Mouse (Mus musculus): Measurements from ENCODE around the gene Trpv4.

Gene Trpv4

GRCm38 (mm10) chr5:114658255-114658654 lies at the start of gene Trpv4:
TSS of gene Trpv4 (minus strand) at chr5:114658421.
- DNase-seq = no peak

GRCm38 (mm10) chr5:114707265-114708068 lies 49.2 kb upstream of the Trpv4 start, which contains the start of gene Tchp:
TSS of gene Tchp (plus strand) at chr5:114707760.
- peak; percentile 97 to 99 for DNase-seq

GRCm38 (mm10) chr5:114702403-114703392 lies 44.5 kb upstream of the Trpv4 start:
- peak; percentile 29 to 62 for DNase-seq

- no peak for DNase-seq
Observed at GRCm38 (mm10) chr5:114699015-114699414, 40.8 kb upstream of the Trpv4 start.

DNA sequence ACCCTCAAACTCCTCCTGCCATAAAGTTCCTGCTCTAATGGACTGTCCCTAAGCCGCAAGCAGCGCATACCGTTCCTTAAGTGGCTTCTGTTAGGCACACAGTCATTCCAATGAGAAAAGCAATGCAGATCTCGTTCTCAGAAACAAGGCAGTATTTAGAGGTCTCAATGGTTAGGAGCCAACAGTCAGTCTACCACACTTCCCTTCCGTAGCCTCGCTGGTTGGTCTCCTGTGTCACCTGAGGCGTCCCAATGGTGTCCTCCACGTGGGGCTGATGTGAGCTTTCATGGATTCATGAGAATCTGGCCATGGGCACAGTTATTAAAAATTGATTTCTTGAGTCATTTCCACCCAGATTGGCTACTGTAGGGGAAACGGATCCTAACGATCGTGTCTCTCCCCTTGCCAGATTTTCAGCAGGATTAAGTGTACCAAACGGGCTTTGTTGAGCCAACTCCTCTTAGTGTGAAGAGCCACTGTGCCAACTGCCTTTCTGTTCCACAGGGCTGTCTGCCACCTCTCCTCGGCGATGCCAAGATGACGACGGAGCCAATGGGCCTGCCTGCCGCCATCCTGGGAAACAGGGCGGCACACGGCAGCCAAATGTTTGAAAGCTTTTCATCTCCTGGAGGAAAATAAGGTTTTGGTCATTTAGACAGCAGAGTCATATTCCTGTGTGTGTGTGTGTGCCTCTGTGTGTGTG lies 40.0 kb upstream of the Trpv4 start:
- DNase-seq = peak; percentile 94 to 95

DNA sequence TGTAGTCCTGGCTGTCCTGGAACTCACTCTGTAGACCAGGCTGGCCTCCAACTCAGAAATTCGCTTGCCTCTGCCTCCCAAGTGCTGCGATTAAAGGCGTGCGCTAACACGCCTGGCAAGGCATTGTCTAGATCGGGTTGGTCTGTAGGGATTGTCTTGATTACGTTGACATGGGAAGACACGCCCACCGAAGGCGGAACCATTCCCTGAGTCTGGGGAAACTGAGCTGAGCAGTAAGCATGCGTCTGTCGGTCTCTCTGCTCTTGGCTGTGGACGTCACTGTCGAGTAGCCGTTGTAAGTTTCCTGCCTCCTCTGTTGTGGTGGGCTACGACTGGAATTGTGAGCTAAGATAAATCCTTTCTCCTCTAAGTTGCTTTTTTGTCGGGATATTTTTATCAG lies 38.7 kb upstream of the Trpv4 start:
- no peak for DNase-seq

- DNase-seq = no peak
Observed at GRCm38 (mm10) chr5:114695775-114696174, 37.6 kb upstream of the Trpv4 start.

GRCm38 (mm10) chr5:114690633-114691567 lies 32.7 kb upstream of the Trpv4 start, which contains the start of gene Gltp:
TSS of gene Gltp (minus strand) at chr5:114690984.
- peak; percentile 95 to 98 for DNase-seq

- DNase-seq = peak; percentile 34 to 42
Observed at GRCm38 (mm10) chr5:114689700-114690366, 31.6 kb upstream of the Trpv4 start.

DNA sequence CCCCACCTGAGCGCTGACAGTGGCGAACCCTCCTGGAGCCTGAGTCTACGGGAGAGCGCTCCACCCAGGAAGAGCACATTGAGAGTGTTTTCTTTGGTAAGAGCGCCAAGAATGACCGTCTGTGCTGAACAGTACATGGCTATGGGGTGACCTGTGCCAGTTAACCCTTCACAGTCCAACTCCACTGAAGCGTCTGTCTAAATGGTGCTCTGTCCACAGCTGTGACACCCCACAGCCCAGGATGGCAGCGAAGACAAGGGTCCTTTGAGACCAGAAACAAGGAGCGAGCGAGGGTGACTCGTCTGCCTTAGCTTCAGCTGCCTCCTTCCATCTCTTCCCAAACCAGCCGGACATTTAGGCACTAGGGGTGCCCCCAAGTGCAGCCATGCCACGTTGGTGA lies 30.5 kb upstream of the Trpv4 start:
- DNase-seq = no peak

- no peak for DNase-seq
Observed at GRCm38 (mm10) chr5:114687901-114688300, 29.7 kb upstream of the Trpv4 start.

- no peak for DNase-seq
Observed at GRCm38 (mm10) chr5:114686726-114687210, 28.5 kb upstream of the Trpv4 start.

DNA sequence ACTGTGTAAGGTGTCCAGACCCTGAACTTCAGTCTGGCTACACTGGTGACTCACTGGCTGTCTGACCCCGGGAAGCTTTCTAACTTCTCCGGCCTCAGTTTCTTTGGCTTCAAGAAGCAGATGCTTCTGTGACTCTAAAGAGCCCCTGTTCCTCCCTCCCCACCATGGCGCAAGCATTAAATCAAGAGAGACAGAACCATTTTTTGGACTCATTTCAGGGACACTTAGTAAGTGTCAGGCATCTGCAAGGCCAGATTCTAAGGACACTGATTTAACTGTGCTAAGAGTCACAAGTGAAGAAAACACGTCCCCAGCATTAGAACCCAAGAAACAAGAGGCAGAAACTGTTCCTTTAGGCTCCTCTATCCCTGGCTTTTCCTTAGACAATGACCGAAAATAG lies 27.8 kb upstream of the Trpv4 start:
- no peak for DNase-seq

DNA sequence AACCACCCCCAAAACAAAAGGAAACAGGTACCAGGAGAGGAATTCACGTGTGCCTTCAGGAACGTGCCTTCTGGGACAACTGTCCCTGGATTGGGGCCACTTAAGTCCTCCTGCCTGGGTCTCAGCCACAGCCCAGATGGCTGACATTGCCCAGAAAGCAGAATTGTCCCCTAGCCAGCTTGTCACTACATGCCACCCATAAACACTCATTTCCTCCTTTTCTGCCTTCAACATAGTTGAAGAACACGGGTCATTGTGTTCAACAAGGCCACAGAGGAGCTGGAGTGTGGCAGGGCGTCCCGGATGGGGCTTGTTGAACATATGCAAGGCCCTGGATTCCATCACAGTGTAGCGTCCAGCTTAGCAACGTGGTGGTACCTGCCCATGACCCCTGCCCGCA lies 23.5 kb upstream of the Trpv4 start:
- peak; percentile 71 to 81 for DNase-seq

- no peak for DNase-seq
Observed at GRCm38 (mm10) chr5:114680676-114681285, 22.6 kb upstream of the Trpv4 start.

GRCm38 (mm10) chr5:114679841-114680591 lies 21.8 kb upstream of the Trpv4 start:
- DNase-seq = peak in 1 of 2 experiments; percentile 53

DNA sequence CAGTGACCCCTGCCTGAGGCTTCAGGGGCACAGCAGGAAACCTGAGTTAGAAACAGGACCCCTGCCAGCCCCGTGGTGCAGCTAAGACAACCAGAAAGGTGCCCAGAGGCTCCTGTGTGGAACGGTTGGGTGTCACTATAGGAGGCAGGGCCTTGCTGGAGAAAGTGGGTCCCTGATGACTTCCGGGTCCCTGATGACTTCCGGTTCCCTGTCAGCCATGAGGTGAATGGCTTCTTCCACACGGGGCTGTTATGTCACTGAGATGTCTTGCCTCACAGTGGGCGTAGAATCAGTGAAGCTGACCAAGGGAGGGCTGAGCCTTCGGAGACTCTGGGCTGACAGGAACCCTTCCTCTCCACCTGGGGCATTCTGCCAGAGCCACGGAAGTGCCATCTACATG lies 16.4 kb upstream of the Trpv4 start:
- no peak for DNase-seq

GRCm38 (mm10) chr5:114673114-114673513 lies 14.9 kb upstream of the Trpv4 start:
- no peak for DNase-seq

GRCm38 (mm10) chr5:114669014-114669413 lies 10.8 kb upstream of the Trpv4 start:
- DNase-seq = no peak
